9 mouse cellular contexts compared by ENCODE assay signal in the genomic region with DNA sequence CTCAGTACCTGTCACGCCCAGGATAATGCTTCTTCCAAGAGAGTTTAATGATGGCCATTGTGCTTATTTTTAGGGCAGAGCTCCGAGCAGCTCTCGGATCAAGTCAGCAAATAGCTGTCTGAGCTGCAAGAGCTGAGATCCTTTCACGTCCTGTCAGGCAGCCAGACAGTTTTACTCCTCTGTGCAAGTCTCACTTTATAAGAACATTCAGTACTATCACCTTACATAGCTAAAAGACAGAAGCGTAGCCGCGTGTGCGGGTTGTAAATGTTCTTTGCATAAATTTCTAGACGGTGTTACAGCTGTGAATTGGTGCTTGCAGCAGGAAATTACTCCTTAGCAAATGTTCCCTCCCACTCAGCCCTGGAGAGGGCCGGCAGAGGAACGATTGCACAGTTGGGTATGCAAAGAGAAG. TPM values are rescaled to one million over a fixed set of nuclear protein-coding genes. Genes with fewer than 3 reads are reported as not detected.
A peak's percentile ranks its signal among the peaks of the same experiment; 100 is the strongest.
DNase-seq lines count a peak whose midpoint lies in the region; ATAC-seq and TF ChIP-seq lines count a peak whose summit lies in the region.
"Had no signal": no experiment of that assay in that cellular context is flagged by ENCODE, and none has a peak within 500 bp of the region (broad histone marks: within the 10 kb centered on the region; RNA-seq: fewer than 3 reads in every experiment).

No protein-coding gene starts in this region.

- no peak for ATAC-seq in kidney, postnatal 0 days (replicated peaks; ENCODE audit: low FRiP score, low read depth)
- ATAC-seq in forebrain, embryonic 13.5 days, result 0 out of 2 replicates have a peak, but pooled peaks have one; percentile 14
- peak; percentile 37 for ATAC-seq in limb, embryonic 14.5 days (ENCODE audit: low FRiP score, low read depth)

- H3K27ac ChIP-seq in kidney, postnatal 0 days, result peak overlapping the region; percentile 47; the same call in 1 of the 2 replicates
- H3K27ac ChIP-seq in forebrain, embryonic 13.5 days, result peak overlapping the region; percentile 77
- H3K27ac ChIP-seq in limb, embryonic 14.5 days (replicated peaks; ENCODE audit: low read depth, low read length), result no peak overlapping the region

- no peak overlapping the region for H3K4me3 ChIP-seq in kidney, postnatal 0 days (replicated peaks; ENCODE audit: low read depth, low read length)
- H3K4me3 ChIP-seq in forebrain, embryonic 13.5 days, result no peak overlapping the region
- H3K4me3 ChIP-seq in limb, embryonic 14.5 days (replicated peaks; ENCODE audit: low read length), result no peak overlapping the region

- 0 out of 2 replicates have a peak, but pooled peaks cover 11% of the 10 kb centered on the region for H3K4me1 ChIP-seq in kidney, postnatal 0 days (replicated peaks; ENCODE audit: insufficient read depth, low read length)
- H3K4me1 ChIP-seq in forebrain, embryonic 13.5 days, result peaks cover 75% of the 10 kb centered on the region
- 0 out of 2 replicates have a peak, but pooled peaks cover 3% of the 10 kb centered on the region for H3K4me1 ChIP-seq in limb, embryonic 14.5 days (ENCODE audit: control insufficient read depth, insufficient read depth, low read length)

- DNase-seq in kidney, postnatal 0 days (ENCODE audit: low spot score), result peak; percentile 70
- no peak for DNase-seq in kidney, adult 9 months
- peak; percentile 88 for DNase-seq in brain, adult 2 months (ENCODE audit: low read depth, low spot score)
- peak; percentile 42 for DNase-seq in limb, embryonic 14.5 days (ENCODE audit: low spot score)
- no peak for DNase-seq in thymus, postnatal 36 days
- DNase-seq in cerebellum, postnatal 36 days, result no peak
- DNase-seq: lung, postnatal 14 days had no signal

- no peaks in the 10 kb centered on the region for H3K9me3 ChIP-seq in kidney, postnatal 0 days (replicated peaks; ENCODE audit: low read length)
- H3K9me3 ChIP-seq in forebrain, embryonic 13.5 days (replicated peaks), result no peaks in the 10 kb centered on the region
- no peaks in the 10 kb centered on the region for H3K9me3 ChIP-seq in limb, embryonic 14.5 days (ENCODE audit: control insufficient read depth, low read length)
- H3K9me3 ChIP-seq: G1E had no signal

- H3K9ac ChIP-seq in kidney, postnatal 0 days (ENCODE audit: low read depth, low read length), result no peak overlapping the region
- 0 out of 2 replicates have a peak overlapping the region, but pooled peaks have one; percentile 4 for H3K9ac ChIP-seq in forebrain, embryonic 13.5 days
- H3K9ac ChIP-seq in limb, embryonic 14.5 days (ENCODE audit: low read depth, low read length, severe bottlenecking), result no peak overlapping the region

- H3K4me2 ChIP-seq in kidney, postnatal 0 days (ENCODE audit: low read length), result no peak overlapping the region; the same call in 1 of the 2 replicates
- H3K4me2 ChIP-seq in forebrain, embryonic 13.5 days, result peak overlapping the region; percentile 24
- no peak overlapping the region for H3K4me2 ChIP-seq in limb, embryonic 14.5 days (replicated peaks; ENCODE audit: low read depth, low read length, severe bottlenecking)

- H3K27me3 ChIP-seq in kidney, postnatal 0 days (ENCODE audit: insufficient read depth, low read length), result no peaks in the 10 kb centered on the region
- no peaks in the 10 kb centered on the region for H3K27me3 ChIP-seq in forebrain, embryonic 13.5 days
- no peaks in the 10 kb centered on the region for H3K27me3 ChIP-seq in limb, embryonic 14.5 days (ENCODE audit: control insufficient read depth, insufficient read depth, low read length)

- no peak for TF ChIP-seq CTCF in kidney, postnatal 0 days (IDR thresholded peaks at IDR 0.05; ENCODE audit: low read depth)

- TF ChIP-seq POLR2A in limb, embryonic 14.5 days (IDR thresholded peaks at IDR 0.05; ENCODE audit: borderline replicate concordance, extremely low read depth, insufficient read depth, insufficient read length), result no peak

- H3K36me3 ChIP-seq in kidney, postnatal 0 days (ENCODE audit: insufficient read depth, low read length), result peaks cover 12% of the 10 kb centered on the region; the same call in 1 of the 2 replicates
- H3K36me3 ChIP-seq in forebrain, embryonic 13.5 days (ENCODE audit: poor library complexity, severe bottlenecking), result peaks cover 32% of the 10 kb centered on the region
- no peaks in the 10 kb centered on the region for H3K36me3 ChIP-seq in limb, embryonic 14.5 days (ENCODE audit: control insufficient read depth, insufficient read depth, low read length)
- H3K36me3 ChIP-seq: G1E had no signal

- 13% methylated on average over 11 of the region's 11 CpGs for WGBS in kidney, postnatal 0 days
- 32% methylated on average over 11 of the region's 11 CpGs for WGBS in forebrain, embryonic 13.5 days
- 31% methylated on average over 11 of the region's 11 CpGs for WGBS in limb, embryonic 14.5 days

RNA-seq across cellular contexts. Expression of a gene that starts 59.3 kb away (rescaled TPM):
- polyA plus RNA-seq in kidney, postnatal 0 days (2015; fragmentation: Nextera tagmentation; extraction: Ambion mirVana), result 47.4 and 49.9 TPM in 2 replicates
- polyA plus RNA-seq in forebrain, embryonic 13.5 days (2015; fragmentation: Nextera tagmentation; extraction: Ambion mirVana), result 81.7 and 83.0 TPM in 2 replicates
- polyA plus RNA-seq in limb, embryonic 14.5 days (2012; rRNA removed), result 6.8 and 7.1 TPM in 2 replicates
- 9.5 and 9.9 TPM in 2 replicates for polyA plus RNA-seq in limb, embryonic 14.5 days (2014; fragmentation: Nextera tagmentation; extraction: Ambion mirVana)

Comparison
In these comparisons a context has a peak if more than half of its experiments do, and no peak if none do; other contexts are left out.
1. DNase-seq: peak in kidney, postnatal 0 days (single experiment), brain, adult 2 months (single experiment) and limb, embryonic 14.5 days (single experiment); none in kidney, adult 9 months (single experiment), thymus, postnatal 36 days (0 of 2) and cerebellum, postnatal 36 days (0 of 2).